Mouse (Mus musculus) adrenal gland, adult 18-20 months (tissue): Measurements from ENCODE around the gene Lhfpl2. TPM values are rescaled to one million over a fixed set of nuclear protein-coding genes. Genes with fewer than 3 reads are reported as not detected.

ENCODE experiments used
- DNase-seq, 2 experiments: peaks; one replicate each; pipeline ENCODE4 v3.0.0; 2021 to 2022; ENCODE audit warnings: low spot score in 2 of 2
- total RNA-seq, 2 experiments: library from RNA; stranded (reverse); gene quantifications; 1 replicate in 1 of 2; 2 replicates in 1 of 2; pipeline ENCODE4 v1.2.3; 2021

Gene Lhfpl2
- total RNA-seq, 2 experiments from 2014 or later = 22.4 to 31.0 TPM

GRCm38 (mm10) chr13:94207973-94208372 lies 150.4 kb downstream of the Lhfpl2 start:
- no peak for DNase-seq

- no peak for DNase-seq
Measured at GRCm38 (mm10) chr13:94208892-94209291, 151.3 kb downstream of the Lhfpl2 start.

- no peak for DNase-seq
Measured at GRCm38 (mm10) chr13:94211236-94212119, 153.9 kb downstream of the Lhfpl2 start.

DNA sequence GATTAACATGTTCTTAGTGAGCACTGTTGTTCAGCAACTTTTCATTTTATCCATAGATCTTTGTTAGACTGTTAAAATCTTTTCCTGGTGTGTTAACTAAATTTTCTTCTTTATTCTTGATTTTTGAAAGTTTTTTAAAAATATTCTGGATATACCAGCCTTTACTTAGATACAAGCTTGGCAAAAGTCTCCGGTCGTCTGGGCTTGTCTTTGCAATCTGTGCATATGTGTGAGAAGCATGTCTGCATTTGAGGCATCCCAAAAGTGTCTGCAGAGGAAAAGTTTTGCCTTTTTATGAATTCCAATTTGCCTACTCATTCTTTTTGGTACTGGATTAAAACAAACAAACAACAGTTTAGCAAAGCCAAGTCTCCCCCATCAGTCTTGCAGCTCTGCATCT lies 154.6 kb downstream of the Lhfpl2 start:
- DNase-seq = no peak

GRCm38 (mm10) chr13:94212716-94213115 lies 155.1 kb downstream of the Lhfpl2 start:
- DNase-seq = no peak

- DNase-seq = no peak
Measured at GRCm38 (mm10) chr13:94223609-94224008, 166.0 kb downstream of the Lhfpl2 start.

- DNase-seq = no peak
Measured at GRCm38 (mm10) chr13:94224717-94225705, 167.4 kb downstream of the Lhfpl2 start.

DNA sequence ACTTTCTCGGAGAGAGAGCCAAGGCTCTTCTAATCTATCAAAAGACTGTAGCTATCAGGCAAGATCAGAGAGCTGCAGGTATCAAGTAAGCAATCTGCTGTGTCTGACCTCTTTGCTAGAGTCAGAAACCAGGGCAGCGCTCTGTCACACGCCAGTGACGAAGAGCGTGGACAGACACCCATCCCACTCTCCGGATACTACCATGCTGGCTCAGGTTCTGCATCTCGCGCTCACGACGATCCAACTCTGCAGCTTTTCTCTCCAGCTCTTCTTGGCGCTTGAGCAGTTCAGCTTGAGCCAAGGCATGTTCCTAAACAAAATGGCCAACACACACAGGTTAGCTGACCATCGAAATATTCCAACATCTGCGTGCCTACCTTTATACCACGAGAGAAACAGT lies 174.3 kb downstream of the Lhfpl2 start:
- DNase-seq = no peak

- no peak for DNase-seq
Measured at GRCm38 (mm10) chr13:94239488-94239887, 181.9 kb downstream of the Lhfpl2 start.

DNA sequence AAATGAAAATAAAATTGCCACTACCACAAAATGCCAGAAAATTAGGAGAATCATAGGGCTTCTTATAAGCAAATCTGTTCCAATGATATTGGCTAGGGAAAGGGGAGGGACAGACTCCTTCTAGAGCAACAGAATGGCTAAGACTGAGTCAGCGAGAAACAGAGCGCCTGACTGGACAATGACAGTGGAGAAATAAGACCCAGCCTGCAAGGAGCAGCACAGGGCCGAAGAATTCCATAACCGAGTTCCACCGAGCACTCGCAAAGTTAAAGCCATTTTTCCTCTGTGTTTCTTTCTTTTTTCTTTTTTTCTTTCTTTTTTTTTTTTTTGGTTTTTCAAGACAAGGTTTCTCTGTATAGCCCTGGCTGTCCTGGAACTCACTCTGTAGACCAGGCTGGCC lies 182.5 kb downstream of the Lhfpl2 start:
- no peak for DNase-seq

GRCm38 (mm10) chr13:94240873-94241272 lies 183.3 kb downstream of the Lhfpl2 start:
- DNase-seq = no peak

DNA sequence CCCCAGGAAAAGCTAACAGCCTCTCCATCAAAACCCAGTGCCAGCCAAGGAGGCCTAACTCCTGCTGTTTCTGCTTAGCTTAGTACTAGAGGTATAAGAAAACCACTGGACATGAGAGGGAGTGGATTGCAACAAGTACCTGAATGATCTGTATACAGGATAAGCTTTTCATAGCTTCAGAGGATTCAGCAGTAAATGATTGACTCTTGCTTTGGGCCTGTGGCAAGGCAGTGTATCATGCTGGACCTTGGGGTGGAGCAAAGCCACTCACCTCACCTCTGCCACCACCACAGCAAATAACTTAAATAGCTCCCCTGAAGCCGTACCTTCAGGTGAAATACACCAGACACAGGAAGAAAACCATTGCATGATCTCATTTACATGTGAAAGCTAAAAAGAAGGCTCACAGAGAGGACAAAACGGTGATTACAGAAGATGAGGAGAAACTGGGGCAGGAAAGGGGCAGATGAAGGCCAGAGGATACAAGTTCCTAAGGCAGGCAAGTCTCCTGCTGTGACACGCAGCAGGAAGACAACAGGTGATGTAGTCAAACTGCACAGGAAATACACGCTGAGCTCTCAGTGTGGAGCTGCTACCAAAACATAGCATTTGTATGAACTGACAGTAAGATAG lies 184.4 kb downstream of the Lhfpl2 start:
- DNase-seq = no peak

GRCm38 (mm10) chr13:94242897-94243296 lies 185.3 kb downstream of the Lhfpl2 start:
- no peak for DNase-seq

Other genes with a start within 250 kb of the Lhfpl2 start
- 10 to 100 TPM; 49.0 to 83.0 TPM for gene Scamp1, start 228.1 kb downstream of the Lhfpl2 start, total RNA-seq